Mouse (Mus musculus) forebrain, embryonic 15.5 days (tissue): ENCODE results near the gene Flot1. TPM values are rescaled to one million over a fixed set of nuclear protein-coding genes. Genes with fewer than 3 reads are reported as not detected.

Source experiments
- ATAC-seq: fragments of 200-750 bp; cut with Nextera tagmentation; replicated peaks from 2 replicates; pipeline ENCODE4 v1.8.0; 2017; ENCODE audit warnings: mild to moderate bottlenecking, moderate TSS enrichment, moderate library complexity
- H3K27ac ChIP-seq: fragments of 300-500 bp; sonication (generic); replicated peaks from 2 replicates; pipeline ENCODE4 v1.5.1; 2015; ENCODE audit warnings: mild to moderate bottlenecking, inconsistent platforms
- H3K27me3 ChIP-seq: fragments of 300-500 bp; sonication (generic); 2 replicates; pipeline ENCODE4 v1.6.1; 2015; ENCODE audit warnings: inconsistent platforms
- H3K36me3 ChIP-seq: fragments of 300-500 bp; sonication (generic); 2 replicates; pipeline ENCODE4 v1.6.1; 2015; ENCODE audit warnings: mild to moderate bottlenecking, inconsistent platforms
- H3K4me1 ChIP-seq: fragments of 300-500 bp; sonication (generic); 2 replicates; pipeline ENCODE4 v1.6.1; 2015; ENCODE audit warnings: inconsistent platforms
- H3K4me2 ChIP-seq: fragments of 300-500 bp; sonication (generic); replicated peaks from 2 replicates; pipeline ENCODE4 v1.6.1; 2015; ENCODE audit warnings: mild to moderate bottlenecking, inconsistent platforms
- H3K4me3 ChIP-seq: fragments of 300-500 bp; sonication (generic); 2 replicates; pipeline ENCODE4 v1.5.1; 2015; ENCODE audit warnings: mild to moderate bottlenecking, inconsistent platforms
- H3K9ac ChIP-seq: fragments of 300-500 bp; sonication (generic); replicated peaks from 2 replicates; pipeline ENCODE4 v1.6.1; 2015; ENCODE audit warnings: mild to moderate bottlenecking, inconsistent platforms
- H3K9me3 ChIP-seq: fragments of 300-500 bp; sonication (generic); 2 replicates; pipeline ENCODE4 v1.6.1; 2016; ENCODE audit warnings: inconsistent platforms
- WGBS: fragments of 180-500 bp; shearing (Covaris S2); methylation state at CpG from one replicate; pipeline ENCODE4 v1.1.7; 2015; ENCODE audit warnings: mixed read lengths; 5-methylcytosine and 5-hydroxymethylcytosine counted together
- microRNA-seq: library from miRNA; unstranded; fragments of <30 nt; microRNA quantifications from one replicate; pipeline ENCODE4, GENCODE M21; 2016
- polyA plus RNA-seq: library from polyadenylated mRNA; unstranded; fragments of >200 nt; fragmentation: Nextera tagmentation; extraction: Ambion mirVana; gene quantifications from 2 replicates; pipeline ENCODE4 v1.2.1, GENCODE M21; 2015

The Flot1 gene
- polyA plus RNA-seq, 1 experiment from 2014 or later, result 75.1 TPM

- H3K4me2 ChIP-seq, result peak overlapping the region; percentile 9; the same call in 1 of the 2 replicates
- no peaks in the 10 kb centered on the region for H3K27me3 ChIP-seq
- no peak overlapping the region for H3K4me3 ChIP-seq
- WGBS, result 34% methylated on average over 21 of the region's 21 CpGs
- no peaks in the 10 kb centered on the region for H3K9me3 ChIP-seq
- H3K9ac ChIP-seq, result peak overlapping the region; percentile 30; the same call in 1 of the 2 replicates
- peaks cover 46% of the 10 kb centered on the region for H3K4me1 ChIP-seq
- 0 out of 2 replicates have a peak overlapping the region, but pooled peaks have one; percentile 11 for H3K27ac ChIP-seq
- peak; percentile 32 for ATAC-seq
- peaks cover 19% of the 10 kb centered on the region for H3K36me3 ChIP-seq
These were observed 50.9 kb downstream of the Flot1 start for GRCm38 (mm10) chr17:35873774-35874519.

- no peak overlapping the region for H3K27ac ChIP-seq
- H3K9me3 ChIP-seq, result no peaks in the 10 kb centered on the region
- WGBS, result 84% methylated on average over 6 of the region's 6 CpGs
- H3K9ac ChIP-seq, result no peak overlapping the region
- H3K36me3 ChIP-seq, result peaks cover 19% of the 10 kb centered on the region
- no peak for ATAC-seq
- H3K4me1 ChIP-seq, result peaks cover 40% of the 10 kb centered on the region
- H3K4me2 ChIP-seq, result no peak overlapping the region
- no peak overlapping the region for H3K4me3 ChIP-seq
- no peaks in the 10 kb centered on the region for H3K27me3 ChIP-seq
These were observed 51.7 kb downstream of the Flot1 start for GRCm38 (mm10) chr17:35874721-35875120.

GRCm38 (mm10) chr17:35879245-35880057 is 56.4 kb downstream of the Flot1 start, which contains the start of gene Dhx16:
Gene Dhx16, plus strand, starts transcription at chr17:35879819.
- peak within 1 kb of the TSS; percentile 76 for H3K9ac ChIP-seq
- peak within 1 kb of the TSS; percentile 77 for H3K27ac ChIP-seq
- no peaks in the 10 kb centered on the region for H3K9me3 ChIP-seq
- WGBS, result 5% methylated on average over 66 of the region's 66 CpGs
- no peaks in the 10 kb centered on the region for H3K27me3 ChIP-seq
- peaks cover 16% of the 10 kb centered on the region for H3K4me1 ChIP-seq
- peak within 1 kb of the TSS; percentile 87 for H3K4me2 ChIP-seq
- peaks cover 42% of the 10 kb centered on the region for H3K36me3 ChIP-seq
- peak within 1 kb of the TSS; percentile 82 for H3K4me3 ChIP-seq
- peak; percentile 93 for ATAC-seq

Small RNA genes within 50 kb of the gene (microRNA-seq; reads per million reads assigned to microRNA genes)
- not detected for gene Gm28033

Other genes with a start within 250 kb of the Flot1 start
- not detected in 2 replicates for gene Sfta2, start 221.7 kb upstream of the Flot1 start, polyA plus RNA-seq
- gene Gm9573, start 196.6 kb upstream of the Flot1 start, polyA plus RNA-seq, result not detected in 2 replicates
- not detected in 2 replicates for gene Mucl3, start 179.5 kb upstream of the Flot1 start, polyA plus RNA-seq
- 16.2 and 18.1 TPM in 2 replicates for gene Vars2, start 155.6 kb upstream of the Flot1 start, polyA plus RNA-seq
- gene Gtf2h4, start 149.5 kb upstream of the Flot1 start, polyA plus RNA-seq, result 36.1 and 37.8 TPM in 2 replicates
- gene Ddr1, start 118.6 kb upstream of the Flot1 start, polyA plus RNA-seq, result 127 TPM in 2 replicates
- 7.3 and 8.1 TPM in 2 replicates for gene Ier3, start 1.5 kb upstream of the Flot1 start, polyA plus RNA-seq
- gene Tubb5, start 15.1 kb downstream of the Flot1 start, polyA plus RNA-seq, result 1,924 and 1,932 TPM in 2 replicates
- gene Mdc1, start 18.3 kb downstream of the Flot1 start, polyA plus RNA-seq, result 11.7 TPM in 2 replicates
- gene Nrm, start 38.1 kb downstream of the Flot1 start, polyA plus RNA-seq, result 24.5 and 28.3 TPM in 2 replicates
- gene Ppp1r18, start 42.4 kb downstream of the Flot1 start, polyA plus RNA-seq, result 20.8 and 21.9 TPM in 2 replicates
- gene Dhx16, start 56.6 kb downstream of the Flot1 start, polyA plus RNA-seq, result 36.3 and 38.0 TPM in 2 replicates
- 37.9 and 41.5 TPM in 2 replicates for gene 2310061I04Rik, start 74.2 kb downstream of the Flot1 start, polyA plus RNA-seq
- gene Atat1, start 86.8 kb downstream of the Flot1 start, polyA plus RNA-seq, result 421 and 435 TPM in 2 replicates
- gene Mrps18b, start 93.2 kb downstream of the Flot1 start, polyA plus RNA-seq, result 53.1 and 54.1 TPM in 2 replicates
- 51.5 and 53.9 TPM in 2 replicates for gene Ppp1r10, start 93.2 kb downstream of the Flot1 start, polyA plus RNA-seq
- gene Abcf1, start 146.5 kb downstream of the Flot1 start, polyA plus RNA-seq, result 88.3 and 90.3 TPM in 2 replicates
- 57.0 and 59.2 TPM in 2 replicates for gene Gnl1, start 156.6 kb downstream of the Flot1 start, polyA plus RNA-seq
- 76.8 and 92.2 TPM in 2 replicates for gene Prr3, start 157.0 kb downstream of the Flot1 start, polyA plus RNA-seq
- gene H2-T24, start 197.3 kb downstream of the Flot1 start, polyA plus RNA-seq, result 5.4 and 5.8 TPM in 2 replicates
- 6.9 and 7.0 TPM in 2 replicates for gene H2-T23, start 209.6 kb downstream of the Flot1 start, polyA plus RNA-seq
- 5.8 and 5.9 TPM in 2 replicates for gene H2-T22, start 219.5 kb downstream of the Flot1 start, polyA plus RNA-seq
- not detected in 2 replicates for gene Gm6034, start 219.7 kb downstream of the Flot1 start, polyA plus RNA-seq
- gene Gm11127, start 235.1 kb downstream of the Flot1 start, polyA plus RNA-seq, result not detected in 2 replicates